Mouse (Mus musculus): Measurements from ENCODE around the gene Dnmbp. TPM values are rescaled to one million over a fixed set of nuclear protein-coding genes. Genes with fewer than 3 reads are reported as not detected.
A peak's percentile ranks its signal among the peaks of the same experiment; 100 is the strongest.

Dnmbp gene
- total RNA-seq, 2 experiments from 2014 or later, result 22.6 to 23.1 TPM

DNA sequence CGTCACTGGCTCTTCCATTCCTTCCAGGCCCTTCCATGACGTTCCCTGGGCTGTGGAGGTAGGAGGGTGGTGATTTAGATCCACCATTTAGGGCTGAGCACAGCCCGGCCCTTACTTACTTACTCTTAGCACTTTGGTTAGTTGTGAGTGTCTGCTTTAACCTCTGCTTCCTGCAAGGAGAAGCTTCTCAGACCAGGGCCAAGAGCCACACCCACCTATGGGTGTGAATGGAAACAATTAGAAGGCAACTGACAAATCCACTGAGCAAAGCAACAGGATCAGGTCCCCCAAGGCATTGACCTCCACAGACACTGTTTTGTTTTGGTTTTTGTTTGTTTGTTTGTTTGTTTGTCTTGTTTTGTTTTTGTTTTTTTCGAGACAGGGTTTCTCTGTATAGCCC, 130.7 kb downstream of the Dnmbp start:
- no peak for DNase-seq (ENCODE audit: low spot score in 2 of 2)

DNA sequence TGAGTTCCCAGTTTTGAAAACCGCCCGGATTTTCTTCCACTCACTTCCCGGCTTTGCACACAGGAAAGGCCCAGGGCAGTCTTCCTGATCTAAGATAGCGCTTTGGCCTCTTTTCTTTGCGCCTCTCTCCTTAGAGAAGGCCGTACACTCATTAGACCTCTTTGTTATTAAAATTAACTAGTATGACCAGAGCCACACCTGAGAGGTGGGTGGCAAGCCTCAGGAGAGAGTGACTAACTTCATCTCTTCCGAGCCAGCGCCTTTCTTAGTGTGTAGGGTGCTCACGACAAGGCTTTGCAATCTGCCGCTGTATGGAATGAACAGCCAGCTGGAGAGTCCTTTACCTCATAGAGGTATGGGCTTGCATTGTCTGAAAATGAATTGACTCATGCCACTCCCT, 136.1 kb downstream of the Dnmbp start:
- DNase-seq (ENCODE audit: low spot score in 2 of 2), result no peak

DNA sequence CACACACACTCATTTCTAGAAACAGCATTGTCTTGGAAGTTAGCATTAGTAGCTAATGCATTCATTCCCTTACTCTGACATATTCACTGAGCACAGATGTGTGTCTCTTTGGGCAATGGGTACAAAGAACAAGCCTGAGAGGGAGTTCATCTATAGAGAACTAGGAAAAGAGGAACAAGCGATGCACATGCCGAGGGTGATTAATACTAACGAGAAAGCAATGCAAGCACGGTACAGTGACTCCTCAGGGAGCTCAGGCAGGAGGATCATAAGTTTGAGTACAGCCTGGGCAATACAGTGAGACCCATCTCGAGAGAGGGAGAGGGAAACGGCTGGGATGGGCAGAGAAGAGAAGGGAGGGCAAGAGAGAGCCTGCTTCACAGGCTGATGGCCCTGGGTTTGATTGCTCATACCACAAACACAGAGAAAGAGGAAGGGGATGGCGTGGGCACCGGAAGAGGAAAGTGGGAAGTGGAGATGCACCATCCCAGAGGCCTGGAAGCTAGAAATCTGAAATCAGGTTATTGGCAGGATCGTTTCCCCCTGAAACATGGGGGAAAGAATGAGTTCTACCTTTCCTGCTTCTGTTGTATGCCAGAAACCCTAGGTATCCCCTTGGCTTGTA, 138.5 kb downstream of the Dnmbp start:
- DNase-seq (ENCODE audit: low spot score in 2 of 2), result no peak

DNA sequence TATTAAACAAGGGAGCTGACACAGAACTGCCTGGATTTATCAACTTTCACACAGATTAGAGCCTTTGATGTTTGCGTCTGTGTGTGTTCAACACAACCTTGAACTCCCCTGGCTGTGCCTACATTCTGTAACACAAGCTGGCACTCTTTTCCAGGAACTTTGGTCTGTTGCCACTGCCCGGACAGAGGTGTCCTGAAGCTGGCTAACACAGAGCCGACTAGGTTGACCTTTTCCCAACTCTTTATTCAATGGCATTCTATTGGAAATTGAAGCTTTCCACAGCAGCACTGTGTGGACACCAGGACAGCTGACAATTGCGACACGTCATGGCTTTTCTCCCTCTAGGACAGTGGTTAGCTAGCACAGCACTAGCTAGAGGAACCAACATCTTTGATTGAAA, 142.8 kb downstream of the Dnmbp start:
- peak in 1 of 2 experiments; percentile 24 for DNase-seq (ENCODE audit: low spot score in 2 of 2)

Other genes with a start within 250 kb of the Dnmbp start
- 10 to 100 TPM; 14.1 to 15.3 TPM for gene Cutc, start 187.2 kb downstream of the Dnmbp start, total RNA-seq (2021)
- 10 to 100 TPM; 41.0 to 45.9 TPM for gene Cox15, start 187.2 kb downstream of the Dnmbp start, total RNA-seq (2021)
- 1 to 10 TPM; 2.6 to 9.8 TPM for gene Abcc2, start 158.0 kb downstream of the Dnmbp start, total RNA-seq (2021)
- gene Cpn1, start 46.4 kb upstream of the Dnmbp start, total RNA-seq (2021), result 10 to 100 TPM; 15.0 to 17.9 TPM
- 10 to 100 TPM in 1 of 2 experiments, under 1 TPM in 1; 0.90 to 16.8 TPM for gene Cyp2c23, start 89.0 kb upstream of the Dnmbp start, total RNA-seq (2021)
- gene Erlin1, start 129.6 kb upstream of the Dnmbp start, total RNA-seq (2021), result 10 to 100 TPM; 19.8 to 21.2 TPM
- 10 to 100 TPM; 54.5 to 58.7 TPM for gene Chuk, start 167.3 kb upstream of the Dnmbp start, total RNA-seq (2021)
- gene Cwf19l1, start 195.7 kb upstream of the Dnmbp start, total RNA-seq (2021), result 10 to 100 TPM; 33.9 to 34.4 TPM
- 10 to 100 TPM; 44.9 to 50.0 TPM for gene Bloc1s2, start 206.3 kb upstream of the Dnmbp start, total RNA-seq (2021)